Mouse (Mus musculus) MEL (cell line): ENCODE measurements around the gene Hmgcs1.

Source experiments
- CTCF ChIP-seq, 3 experiments: IDR thresholded peaks in 2 of 3; conservative IDR thresholded peaks in 1 of 3; 2 replicates each; pipeline ENCODE4 v1.5.1; 2011 to 2012; ENCODE audit warnings: low read length in 3 of 3, low read depth in 2 of 3, mild to moderate bottlenecking in 2 of 3, improper control_type of control experiment in 1 of 3, inconsistent platforms in 1 of 3, mixed read lengths in 1 of 3, moderate library complexity in 1 of 3; ENCODE audit not compliant: control insufficient read depth in 1 of 3, insufficient read depth in 1 of 3, poor library complexity in 1 of 3, severe bottlenecking in 1 of 3
- E2F4 ChIP-seq: IDR thresholded peaks from 2 replicates; pipeline ENCODE4 v1.6.1; 2011; ENCODE audit warnings: low read depth, low read length, improper control_type of control experiment, borderline replicate concordance
- ELF1 ChIP-seq: IDR thresholded peaks from 2 replicates; pipeline ENCODE4 v1.6.1; 2014; ENCODE audit warnings: low read depth, mild to moderate bottlenecking, inconsistent platforms, low read length, improper control_type of control experiment, moderate library complexity
- GATA1 ChIP-seq: IDR thresholded peaks from 2 replicates; pipeline ENCODE4 v1.6.1; 2011; ENCODE audit warnings: low read depth, low read length, improper control_type of control experiment
- HCFC1 ChIP-seq: IDR thresholded peaks from 2 replicates; pipeline ENCODE4 v1.6.1; 2012; ENCODE audit warnings: low read depth, mild to moderate bottlenecking, inconsistent platforms, low read length, improper control_type of control experiment, moderate library complexity
- MYC ChIP-seq: IDR thresholded peaks from 2 replicates; pipeline ENCODE4 v1.6.1; 2011; ENCODE audit warnings: low read depth, mild to moderate bottlenecking, low read length, improper control_type of control experiment, moderate library complexity
- NRF1 ChIP-seq: IDR thresholded peaks from 2 replicates; pipeline ENCODE4 v1.6.1; 2014; ENCODE audit warnings: low read depth, mild to moderate bottlenecking, inconsistent platforms, low read length, improper control_type of control experiment, moderate library complexity; ENCODE audit not compliant: poor library complexity, insufficient read depth, severe bottlenecking
- POLR2A ChIP-seq, 2 experiments: IDR thresholded peaks; 2 replicates each; pipeline ENCODE4 v1.6.1; 2011 to 2012; ENCODE audit warnings: low read length in 2 of 2, mild to moderate bottlenecking in 2 of 2, control low read depth in 1 of 2, improper control_type of control experiment in 1 of 2, low read depth in 1 of 2, moderate library complexity in 1 of 2; ENCODE audit not compliant: control insufficient read depth in 1 of 2, insufficient read depth in 1 of 2, poor library complexity in 1 of 2

- TF ChIP-seq NRF1 (no peak), E2F4 (no peak), POLR2A (IDR thresholded peaks at IDR 0.05; ENCODE audit: control insufficient read depth in 1 of 2, insufficient read depth in 1 of 2, low read depth in 1 of 2, low read length in 2 of 2, poor library complexity in 1 of 2) (no peak), CTCF (IDR thresholded peaks at IDR 0.05 in 2 of 3, conservative IDR thresholded peaks at IDR 0.05 in 1 of 3; ENCODE audit: control insufficient read depth in 1 of 3, insufficient read depth in 1 of 3, low read depth in 2 of 3, low read length in 3 of 3, poor library complexity in 1 of 3, severe bottlenecking in 1 of 3) (no peak), HCFC1 (no peak), GATA1 (no peak), MYC (no peak), ELF1 (no peak)
Measured at GRCm38 (mm10) chr13:119729406-119729805, 39.2 kb downstream of the Hmgcs1 start.
